Mouse (Mus musculus): ENCODE measurements around the gene Esrrg. TPM values are rescaled to one million over a fixed set of nuclear protein-coding genes. Genes with fewer than 3 reads are reported as not detected.

Esrrg gene
- polyA plus RNA-seq, 1 experiment from 2014 or later: 2.2 TPM

DNA sequence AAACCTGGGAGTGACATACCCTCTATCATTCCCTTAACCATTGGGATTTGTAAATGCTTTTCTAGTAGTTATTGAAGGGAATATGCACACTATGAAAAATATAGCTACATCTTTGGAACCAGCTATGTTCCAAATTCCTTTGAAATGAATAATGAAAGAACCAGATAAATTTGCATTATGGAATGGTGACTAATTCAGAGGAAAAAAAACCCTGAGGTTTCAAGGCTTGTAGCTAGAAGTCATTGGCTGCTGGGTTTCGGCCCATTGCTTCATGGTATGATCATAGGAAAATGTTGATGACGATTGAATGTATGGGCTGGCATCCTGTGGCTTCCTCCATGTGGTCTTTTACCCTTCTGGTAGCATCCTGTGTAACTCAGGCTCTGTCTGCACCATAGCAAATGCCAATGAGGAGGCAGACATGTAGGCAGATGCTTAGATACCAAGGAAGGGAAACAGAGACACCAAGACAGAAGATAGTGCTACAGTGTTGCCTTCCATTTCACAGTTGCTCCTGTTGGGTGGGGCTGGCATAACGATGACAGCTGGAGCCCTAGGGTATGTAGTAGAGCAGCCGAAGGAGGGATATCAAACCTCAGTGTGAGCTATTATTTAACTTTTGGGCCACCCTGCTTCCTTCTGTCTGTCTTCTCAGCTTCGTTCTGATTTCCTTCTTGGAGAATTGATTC is 624.6 kb downstream of the Esrrg start:
- no peaks in the 10 kb centered on the region for H3K27me3 ChIP-seq (ENCODE audit: low read depth, poor library complexity, severe bottlenecking)
- no peak for DNase-seq (ENCODE audit: low spot score)
- no peaks in the 10 kb centered on the region for H3K36me3 ChIP-seq
- H3K9me3 ChIP-seq (replicated peaks): no peaks in the 10 kb centered on the region
- H3K27ac ChIP-seq: no peak overlapping the region
- WGBS: 86% methylated on average over 5 of the region's 5 CpGs
- H3K4me3 ChIP-seq: no peak overlapping the region
- no peaks in the 10 kb centered on the region for H3K4me1 ChIP-seq

DNA sequence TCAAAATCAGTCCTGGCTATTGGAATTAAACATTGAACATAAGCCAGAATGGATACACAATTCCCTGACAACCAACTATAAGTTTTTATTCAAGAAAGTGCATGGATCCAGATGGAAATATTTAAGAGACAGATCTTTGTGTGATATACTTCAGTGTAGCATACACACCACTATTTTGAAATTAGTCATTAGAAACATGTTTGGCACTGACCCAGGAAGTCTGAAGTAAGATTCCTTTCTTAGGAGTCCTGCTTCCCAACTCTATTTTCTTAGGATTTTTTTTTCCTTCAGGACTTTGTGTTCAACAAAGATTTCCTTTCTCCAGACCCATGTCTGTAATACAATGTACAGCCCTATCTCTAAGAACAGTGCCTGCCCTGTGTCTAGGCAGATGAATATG is 630.0 kb downstream of the Esrrg start:
- no peaks in the 10 kb centered on the region for H3K27me3 ChIP-seq (ENCODE audit: low read depth, poor library complexity, severe bottlenecking)
- no peak for DNase-seq (ENCODE audit: low spot score)
- H3K4me1 ChIP-seq: peaks cover 5% of the 10 kb centered on the region
- no peaks in the 10 kb centered on the region for H3K36me3 ChIP-seq
- no peak overlapping the region for H3K4me3 ChIP-seq
- no peaks in the 10 kb centered on the region for H3K9me3 ChIP-seq (replicated peaks)
- H3K27ac ChIP-seq: no peak overlapping the region

DNA sequence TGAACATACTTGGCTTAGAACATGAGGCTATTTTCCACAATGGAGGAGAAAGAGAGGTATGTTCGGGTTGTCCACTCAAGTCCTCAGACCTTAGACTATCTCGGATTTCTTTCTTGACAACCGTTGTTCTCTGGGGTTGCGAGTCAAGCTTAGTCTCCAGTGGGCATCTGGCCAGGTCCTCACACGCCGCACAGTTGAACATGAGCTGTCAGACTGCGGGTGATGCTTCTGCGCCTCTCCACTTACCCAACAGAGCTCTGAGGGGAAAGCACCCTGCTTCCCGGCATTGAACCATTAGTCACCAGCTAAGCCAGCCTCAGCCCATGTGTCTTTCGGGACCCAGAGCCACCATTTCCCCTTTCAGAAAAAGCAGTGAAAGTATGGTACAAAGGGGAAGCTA is 633.2 kb downstream of the Esrrg start:
- no peak overlapping the region for H3K27ac ChIP-seq
- H3K36me3 ChIP-seq: no peaks in the 10 kb centered on the region
- peaks cover 11% of the 10 kb centered on the region for H3K4me1 ChIP-seq
- no peaks in the 10 kb centered on the region for H3K27me3 ChIP-seq (ENCODE audit: low read depth, poor library complexity, severe bottlenecking)
- WGBS: 94% methylated on average over 10 of the region's 10 CpGs
- H3K9me3 ChIP-seq (replicated peaks): no peaks in the 10 kb centered on the region
- no peak for DNase-seq (ENCODE audit: low spot score)
- H3K4me3 ChIP-seq: no peak overlapping the region

DNA sequence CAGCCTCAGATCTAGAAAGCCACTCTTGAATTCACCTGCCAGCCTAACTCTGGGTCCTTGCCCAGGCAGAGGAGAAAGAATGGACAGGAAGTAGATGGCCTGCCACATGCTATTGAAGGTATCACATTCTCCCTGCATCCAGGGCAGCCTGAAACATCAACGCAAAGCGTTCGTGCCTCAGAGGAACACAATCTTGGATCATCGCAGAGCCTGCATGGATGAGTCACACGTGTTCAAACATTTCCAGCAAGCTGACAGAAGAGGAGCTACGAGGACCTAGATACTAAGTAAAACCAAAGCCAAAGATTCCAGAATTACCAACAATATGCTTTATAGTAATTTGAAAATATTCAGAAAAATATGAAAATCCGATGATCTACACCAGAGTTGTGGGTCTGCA is 648.9 kb downstream of the Esrrg start:
- Histone ChIP-seq H3K27me3 (ENCODE audit: low read depth, poor library complexity, severe bottlenecking) (no peaks in the 10 kb centered on the region), H3K4me3 (no peak overlapping the region), H3K27ac (no peak overlapping the region), H3K36me3 (no peaks in the 10 kb centered on the region), H3K4me1 (peaks cover 16% of the 10 kb centered on the region), H3K9me3 (replicated peaks) (no peaks in the 10 kb centered on the region)
- WGBS: 92% methylated on average over 7 of the region's 7 CpGs
- DNase-seq (ENCODE audit: low spot score): no peak

DNA sequence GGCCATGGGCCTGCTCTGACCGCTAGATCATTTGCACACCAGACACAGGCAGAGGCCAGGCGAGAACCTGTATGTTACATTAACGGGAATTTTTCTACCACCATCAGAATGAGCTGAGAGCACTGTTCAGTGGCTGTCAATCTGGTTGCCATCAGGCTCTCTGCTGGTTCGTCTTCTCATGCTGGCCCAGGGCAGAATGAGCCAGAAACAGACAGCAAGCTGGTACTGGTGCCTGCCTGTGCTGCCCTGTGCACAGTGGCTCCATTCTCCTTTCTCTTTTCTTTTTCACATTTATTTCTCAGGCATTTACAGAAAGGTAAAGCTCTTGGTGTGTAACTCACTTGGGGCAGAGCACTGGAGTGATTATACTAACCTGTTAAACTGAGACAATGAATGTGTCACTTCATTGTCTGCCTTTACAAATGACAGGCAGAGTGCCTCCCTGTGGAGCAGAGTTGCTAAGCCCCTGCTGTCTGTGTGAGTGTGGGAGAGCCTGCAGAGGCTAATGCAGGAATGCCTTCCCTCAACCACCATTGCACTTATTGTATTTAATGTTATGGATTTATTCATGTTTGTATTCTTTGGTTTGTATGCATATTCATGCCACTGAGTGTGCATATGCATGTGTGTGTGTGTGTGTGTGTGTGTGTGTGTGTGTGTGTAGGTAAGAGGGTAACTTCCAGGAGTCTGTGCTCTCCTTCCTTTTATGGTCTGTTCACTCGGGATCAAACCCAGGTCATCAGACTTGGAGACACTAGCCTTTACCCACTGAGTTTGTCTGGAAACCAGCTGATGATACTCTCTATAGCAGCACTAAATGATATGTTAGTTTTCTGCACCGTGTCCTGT is 651.9 kb downstream of the Esrrg start:
- Histone ChIP-seq H3K4me3 (no peak overlapping the region), H3K9me3 (replicated peaks) (no peaks in the 10 kb centered on the region), H3K27ac (no peak overlapping the region), H3K27me3 (ENCODE audit: low read depth, poor library complexity, severe bottlenecking) (no peaks in the 10 kb centered on the region), H3K4me1 (peaks cover 16% of the 10 kb centered on the region), H3K36me3 (no peaks in the 10 kb centered on the region)
- WGBS: 79% methylated on average over 6 of the region's 6 CpGs
- DNase-seq (ENCODE audit: low spot score): no peak

DNA sequence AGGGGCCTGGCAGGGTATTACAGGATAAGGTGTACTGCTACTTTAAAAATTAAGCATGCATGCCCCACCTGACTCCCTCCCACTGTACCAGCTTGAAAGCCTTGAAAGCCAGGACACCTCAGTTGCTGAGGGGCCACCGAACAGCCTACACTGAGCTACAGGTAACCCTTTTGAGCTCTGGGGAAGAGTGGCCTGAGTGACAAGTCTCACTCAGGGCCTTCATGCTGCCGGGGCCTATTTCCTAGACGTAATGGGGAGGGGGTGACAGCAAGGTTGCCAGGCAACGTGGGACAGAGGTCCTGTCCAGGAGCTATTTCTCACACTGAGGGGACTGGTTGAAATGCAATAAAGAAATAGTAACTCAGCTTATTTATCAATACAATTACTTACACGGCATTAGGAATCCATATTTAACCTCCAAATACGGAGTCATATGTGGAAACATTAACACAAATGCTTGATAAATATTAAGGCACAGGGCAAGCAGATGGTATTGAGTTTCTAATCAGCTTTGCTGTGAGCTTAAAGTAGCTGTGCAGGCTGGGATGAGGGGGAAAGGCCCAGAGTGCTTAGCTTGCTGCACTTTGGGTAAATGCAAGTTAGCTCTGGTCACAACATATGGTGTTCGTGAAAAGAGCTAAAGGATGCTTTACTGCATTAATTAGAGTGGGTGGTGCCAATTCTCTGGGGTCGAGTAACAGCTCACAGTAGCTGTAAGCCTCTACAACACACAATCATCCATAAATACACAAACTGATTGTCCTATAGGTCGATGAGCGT is 653.5 kb downstream of the Esrrg start, which contains the start of gene Ush2a:
Ush2a (plus strand) TSS at position 121 of the 780 bp plus-strand sequence.
- Histone ChIP-seq H3K4me3 (no peak within 1 kb of the TSS), H3K27me3 (ENCODE audit: low read depth, poor library complexity, severe bottlenecking) (no peaks in the 10 kb centered on the region), H3K27ac (no peak within 1 kb of the TSS), H3K36me3 (no peaks in the 10 kb centered on the region), H3K4me1 (peaks cover 16% of the 10 kb centered on the region), H3K9me3 (replicated peaks) (no peaks in the 10 kb centered on the region)
- 62% methylated on average over 10 of the region's 10 CpGs for WGBS
- DNase-seq (ENCODE audit: low spot score): no peak
